Mouse (Mus musculus) ES-Bruce4 (cell line): ENCODE results near the gene Nelfb.

Experiments used
- EP300 ChIP-seq: IDR thresholded peaks from 2 replicates; pipeline ENCODE4 v1.6.1; 2011; ENCODE audit warnings: low read depth, low read length; ENCODE audit not compliant: insufficient read depth
- POLR2A ChIP-seq: IDR thresholded peaks from one replicate; pipeline ENCODE4 v1.8.1; 2011; ENCODE audit warnings: low read length; ENCODE audit not compliant: insufficient read depth

DNA sequence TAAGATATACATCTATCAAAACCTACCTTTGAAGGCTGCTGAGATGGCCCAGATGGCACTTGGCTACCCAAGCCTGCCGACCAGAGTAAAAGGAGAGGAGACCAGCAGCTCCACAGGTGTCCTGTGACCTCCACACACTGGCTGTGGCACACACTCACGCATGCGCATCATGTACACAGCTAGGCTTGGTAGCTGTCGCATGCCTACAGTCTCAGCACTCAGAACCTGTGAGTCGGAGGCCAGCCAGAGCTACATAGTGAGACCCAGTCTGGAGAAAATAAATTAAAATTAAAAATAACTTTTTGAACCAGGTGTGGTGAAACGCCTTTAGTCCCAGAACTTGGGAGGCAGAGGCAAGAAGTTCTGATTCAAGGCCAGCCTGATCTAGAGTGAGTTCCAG is 23.4 kb downstream of the Nelfb start:
- TF ChIP-seq POLR2A, result no peak
- no peak for TF ChIP-seq EP300
